Mouse (Mus musculus): ENCODE results near the gene Me1. TPM values are rescaled to one million over a fixed set of nuclear protein-coding genes. Genes with fewer than 3 reads are reported as not detected.

Gene Me1
- polyA plus RNA-seq (2015; fragmentation: Nextera tagmentation; extraction: Ambion mirVana), result 28.5 and 30.5 TPM in 2 replicates

- peak; percentile 83 for ATAC-seq (ENCODE audit: low FRiP score)
- peak within 1 kb of the TSS; percentile 71 for H3K4me2 ChIP-seq
- no peaks in the 10 kb centered on the region for H3K27me3 ChIP-seq
- peak within 1 kb of the TSS; percentile 82 for H3K4me3 ChIP-seq
- 1% methylated on average over 12 of the region's 46 CpGs for WGBS
- H3K27ac ChIP-seq, result peak within 1 kb of the TSS; percentile 78
- H3K4me1 ChIP-seq (replicated peaks), result peaks cover 11% of the 10 kb centered on the region; the same call in 1 of the 2 replicates
- H3K9me3 ChIP-seq, result no peaks in the 10 kb centered on the region
- peak within 1 kb of the TSS; percentile 88 for H3K9ac ChIP-seq
- no peaks in the 10 kb centered on the region for H3K36me3 ChIP-seq
Observed at GRCm38 (mm10) chr9:86695818-86696261, at the start of gene Me1. TSS of gene Me1 (minus strand) at chr9:86695953.

DNA sequence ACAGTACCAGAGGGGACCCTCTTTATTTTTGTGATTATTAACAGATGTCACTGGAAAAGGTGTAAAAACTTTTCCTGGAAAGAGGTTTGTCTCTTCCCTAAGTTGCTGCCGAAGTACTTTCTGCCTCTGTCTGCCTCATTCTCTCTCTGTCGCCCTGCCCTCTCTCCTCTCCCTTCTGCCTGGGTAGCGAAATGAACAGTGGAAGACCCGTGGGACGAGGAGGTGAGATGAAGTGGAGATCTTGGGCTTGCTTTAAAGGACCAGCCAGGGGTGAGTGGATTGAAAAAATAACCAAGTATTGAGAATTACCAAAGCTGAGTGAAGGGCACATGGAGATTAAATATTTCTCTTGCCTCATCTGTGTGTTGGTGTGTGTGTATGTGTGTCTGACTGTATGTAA lies 48.3 kb upstream of the Me1 start:
- H3K27me3 ChIP-seq, result peaks cover 7% of the 10 kb centered on the region; the same call in 1 of the 2 replicates
- peak overlapping the region; percentile 74 for H3K4me2 ChIP-seq
- no peak overlapping the region for H3K27ac ChIP-seq
- no peak for ATAC-seq (ENCODE audit: low FRiP score)
- H3K9ac ChIP-seq, result peak overlapping the region; percentile 70; the same call in 1 of the 2 replicates
- 33% methylated on average over 5 of the region's 5 CpGs for WGBS
- peaks cover 9% of the 10 kb centered on the region for H3K4me1 ChIP-seq (replicated peaks)
- H3K9me3 ChIP-seq, result no peaks in the 10 kb centered on the region
- H3K36me3 ChIP-seq, result no peaks in the 10 kb centered on the region
- H3K4me3 ChIP-seq, result peak overlapping the region; percentile 41

DNA sequence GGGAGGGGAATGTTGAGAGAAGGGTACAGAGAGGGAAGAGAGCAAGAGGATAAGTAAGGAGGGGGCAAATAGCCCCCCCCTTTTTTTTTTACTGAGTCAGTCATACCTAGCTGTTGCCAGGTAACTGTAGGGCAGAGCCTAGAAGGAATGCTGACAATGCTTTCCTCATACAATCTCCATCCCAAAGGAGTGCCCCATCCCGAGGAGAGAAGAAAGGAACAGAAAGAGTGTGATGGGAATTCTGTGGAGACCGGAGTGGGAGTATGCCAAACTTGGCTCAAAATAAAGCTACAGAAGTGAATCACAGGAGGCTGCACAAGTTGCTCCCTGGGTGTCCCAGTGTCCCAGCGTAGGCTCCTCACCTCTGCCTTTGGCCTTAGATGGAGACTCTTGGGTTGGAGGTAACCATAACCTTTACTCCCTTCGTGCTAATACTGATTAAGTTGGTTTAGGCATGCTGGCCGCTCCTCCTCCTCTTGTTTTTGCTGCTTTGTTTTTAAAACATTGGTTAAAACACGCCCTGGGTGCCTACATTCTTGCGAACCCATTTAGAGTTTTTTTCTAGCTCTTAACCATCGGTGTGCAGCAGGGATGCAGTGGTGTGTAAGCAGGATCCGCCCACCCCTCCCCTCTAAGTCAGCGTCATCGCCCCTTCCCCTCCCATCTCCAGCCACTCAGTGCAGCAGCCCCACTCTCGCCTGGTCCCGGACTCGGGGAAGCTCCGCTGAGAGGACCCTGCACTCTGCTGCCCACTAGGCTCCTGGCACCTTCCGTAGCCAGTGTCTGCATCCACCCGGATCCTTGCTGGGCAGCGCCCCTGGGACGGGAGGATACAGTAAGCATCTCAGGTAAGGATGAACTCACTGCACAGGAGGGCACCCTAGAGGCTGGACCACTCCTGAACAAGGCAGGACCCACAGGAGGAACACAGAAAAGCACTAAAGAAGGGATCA lies 47.5 kb upstream of the Me1 start, which contains the start of gene Prss35:
Gene Prss35 (plus strand): TSS at position 691 of the 953 bp plus-strand sequence.
- Histone ChIP-seq H3K27me3 (peaks cover 7% of the 10 kb centered on the region; the same call in 1 of the 2 replicates), H3K27ac (no peak within 1 kb of the TSS), H3K4me3 (peak within 1 kb of the TSS; percentile 41), H3K9me3 (no peaks in the 10 kb centered on the region), H3K4me1 (replicated peaks) (peaks cover 9% of the 10 kb centered on the region), H3K36me3 (no peaks in the 10 kb centered on the region), H3K9ac (peak within 1 kb of the TSS; percentile 70), H3K4me2 (peak within 1 kb of the TSS; percentile 74)
- ATAC-seq (ENCODE audit: low FRiP score), result peak; percentile 85
- WGBS, result 3% methylated on average over 19 of the region's 19 CpGs

DNA sequence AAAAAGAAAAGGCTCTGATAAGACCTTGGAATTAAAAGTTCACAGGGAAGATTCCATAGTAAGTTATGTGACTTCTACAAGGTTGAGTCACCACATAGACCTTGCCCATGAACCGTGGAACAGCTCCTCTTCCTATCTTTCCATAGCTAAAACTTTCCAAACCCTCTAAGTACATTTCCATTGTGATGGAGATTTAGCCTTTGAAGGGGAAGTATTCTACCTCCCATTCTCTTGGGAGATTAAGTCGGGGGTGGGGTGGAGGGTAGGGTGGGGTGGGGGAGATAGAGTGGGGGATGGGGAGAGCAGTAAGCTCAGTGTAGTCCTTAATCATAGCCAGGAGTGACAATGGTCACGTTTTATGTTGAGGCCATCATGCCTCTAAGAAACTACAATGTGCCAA lies 44.2 kb upstream of the Me1 start:
- H3K4me3 ChIP-seq, result no peak overlapping the region
- peaks cover 5% of the 10 kb centered on the region; the same call in 1 of the 2 replicates for H3K27me3 ChIP-seq
- 29% methylated on average over 3 of the region's 3 CpGs for WGBS
- peaks cover 9% of the 10 kb centered on the region for H3K4me1 ChIP-seq (replicated peaks)
- H3K27ac ChIP-seq, result no peak overlapping the region
- H3K9me3 ChIP-seq, result no peaks in the 10 kb centered on the region
- no peak overlapping the region for H3K9ac ChIP-seq
- H3K36me3 ChIP-seq, result no peaks in the 10 kb centered on the region
- no peak overlapping the region for H3K4me2 ChIP-seq
- no peak for ATAC-seq (ENCODE audit: low FRiP score)

GRCm38 (mm10) chr9:86738801-86739200 lies 43.0 kb upstream of the Me1 start:
- no peaks in the 10 kb centered on the region for H3K27me3 ChIP-seq
- peaks cover 9% of the 10 kb centered on the region for H3K4me1 ChIP-seq (replicated peaks)
- H3K4me2 ChIP-seq, result no peak overlapping the region
- H3K9ac ChIP-seq, result no peak overlapping the region
- no peaks in the 10 kb centered on the region for H3K36me3 ChIP-seq
- no peaks in the 10 kb centered on the region for H3K9me3 ChIP-seq
- ATAC-seq (ENCODE audit: low FRiP score), result no peak
- no peak overlapping the region for H3K27ac ChIP-seq
- no peak overlapping the region for H3K4me3 ChIP-seq
- WGBS, result 93% methylated on average over 8 of the region's 8 CpGs

DNA sequence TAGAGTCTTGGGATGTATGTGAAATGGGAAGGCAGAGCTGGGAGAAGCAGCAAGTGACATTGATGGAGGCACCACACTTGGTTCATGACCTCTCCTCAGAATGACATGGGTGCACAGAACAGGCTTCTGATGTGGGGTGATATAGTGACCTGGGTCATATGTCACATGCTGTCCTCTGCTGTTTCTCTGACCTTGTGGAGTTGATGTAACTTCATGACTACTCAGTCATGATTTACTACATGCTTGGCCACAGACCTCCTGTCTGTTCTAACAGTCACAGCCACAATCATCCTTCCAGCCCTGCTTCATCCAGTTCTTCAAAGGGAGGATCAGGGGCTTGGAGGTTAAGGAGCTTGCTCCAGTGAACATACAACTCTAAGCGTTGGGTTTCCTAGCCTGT lies 42.3 kb upstream of the Me1 start:
- no peak for ATAC-seq (ENCODE audit: low FRiP score)
- Histone ChIP-seq H3K4me1 (replicated peaks) (peaks cover 3% of the 10 kb centered on the region), H3K9ac (no peak overlapping the region), H3K36me3 (no peaks in the 10 kb centered on the region), H3K4me2 (no peak overlapping the region), H3K4me3 (no peak overlapping the region), H3K27ac (no peak overlapping the region), H3K9me3 (no peaks in the 10 kb centered on the region), H3K27me3 (no peaks in the 10 kb centered on the region)
- 89% methylated on average over 1 of the region's 1 CpGs for WGBS

- ATAC-seq (ENCODE audit: low FRiP score), result no peak
- no peaks in the 10 kb centered on the region for H3K9me3 ChIP-seq
- H3K9ac ChIP-seq, result no peak overlapping the region
- H3K4me2 ChIP-seq, result no peak overlapping the region
- WGBS, result 95% methylated on average over 4 of the region's 4 CpGs
- H3K27me3 ChIP-seq, result no peaks in the 10 kb centered on the region
- H3K4me1 ChIP-seq (replicated peaks), result no peaks in the 10 kb centered on the region
- H3K4me3 ChIP-seq, result no peak overlapping the region
- H3K27ac ChIP-seq, result no peak overlapping the region
- H3K36me3 ChIP-seq, result no peaks in the 10 kb centered on the region
Observed at GRCm38 (mm10) chr9:86736991-86737390, 41.2 kb upstream of the Me1 start.

DNA sequence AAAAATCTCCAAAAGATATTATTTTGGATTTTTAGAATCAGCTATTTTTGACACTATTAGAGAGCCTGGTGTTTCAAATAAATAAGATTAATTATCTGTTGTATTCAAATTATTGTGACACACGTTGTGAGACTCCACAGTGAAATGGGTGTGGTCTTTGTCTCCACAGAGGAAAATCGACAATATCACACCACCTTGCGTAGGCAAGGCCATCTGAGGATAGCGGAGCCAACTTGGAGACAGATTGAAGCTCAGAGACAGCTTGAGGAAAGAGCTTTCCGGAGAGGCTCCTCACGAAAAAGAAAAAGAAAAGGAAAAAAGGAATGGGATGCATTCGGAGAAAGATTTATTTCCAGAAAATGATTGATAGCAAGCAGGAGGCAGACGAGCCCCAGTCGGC lies 39.0 kb upstream of the Me1 start:
- no peak for ATAC-seq (ENCODE audit: low FRiP score)
- H3K9ac ChIP-seq, result no peak overlapping the region
- WGBS, result 76% methylated on average over 9 of the region's 9 CpGs
- H3K36me3 ChIP-seq, result no peaks in the 10 kb centered on the region
- no peak overlapping the region for H3K27ac ChIP-seq
- no peaks in the 10 kb centered on the region for H3K9me3 ChIP-seq
- H3K27me3 ChIP-seq, result no peaks in the 10 kb centered on the region
- no peaks in the 10 kb centered on the region for H3K4me1 ChIP-seq (replicated peaks)
- no peak overlapping the region for H3K4me2 ChIP-seq
- no peak overlapping the region for H3K4me3 ChIP-seq

DNA sequence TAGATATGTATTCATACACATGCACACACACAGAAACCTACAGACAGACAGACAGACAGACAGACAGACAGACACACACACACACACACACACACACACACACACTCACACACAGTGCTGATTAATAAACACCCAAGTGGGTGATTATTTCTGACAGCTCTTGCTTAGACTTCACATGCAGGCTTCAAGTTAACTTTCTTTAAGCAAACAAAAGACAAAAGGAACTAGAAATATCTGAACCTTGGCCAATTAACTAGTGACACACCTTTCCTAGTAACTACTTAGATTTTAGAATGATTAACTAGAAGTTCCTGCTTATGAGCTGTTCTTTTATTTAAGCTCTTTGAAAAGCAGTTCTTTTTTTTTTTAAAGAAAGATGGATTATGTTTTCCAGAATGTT lies 38.6 kb upstream of the Me1 start:
- no peak overlapping the region for H3K9ac ChIP-seq
- H3K4me2 ChIP-seq, result no peak overlapping the region
- no peak overlapping the region for H3K27ac ChIP-seq
- H3K9me3 ChIP-seq, result no peaks in the 10 kb centered on the region
- no peaks in the 10 kb centered on the region for H3K36me3 ChIP-seq
- H3K27me3 ChIP-seq, result no peaks in the 10 kb centered on the region
- H3K4me1 ChIP-seq (replicated peaks), result no peaks in the 10 kb centered on the region
- ATAC-seq (ENCODE audit: low FRiP score), result no peak
- no peak overlapping the region for H3K4me3 ChIP-seq

DNA sequence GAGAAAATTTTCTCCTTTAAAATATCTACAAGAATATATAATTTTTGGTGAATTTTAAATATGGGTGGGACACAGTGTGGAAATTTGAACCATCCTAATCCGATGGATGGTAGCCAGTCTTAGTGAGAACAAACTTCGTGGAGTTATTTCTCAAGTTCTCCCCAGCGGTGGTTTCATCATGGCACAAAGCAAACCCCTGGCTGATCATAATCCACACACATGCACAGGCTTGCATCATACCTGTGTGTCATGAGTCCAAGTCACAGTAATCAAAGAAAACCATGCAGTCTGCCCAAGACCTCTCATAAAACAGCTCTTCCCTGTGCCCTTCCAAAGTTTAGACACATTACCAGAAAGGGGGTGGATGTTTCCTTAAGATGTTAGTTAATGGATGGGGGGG lies 34.1 kb upstream of the Me1 start:
- no peak overlapping the region for H3K27ac ChIP-seq
- no peaks in the 10 kb centered on the region for H3K9me3 ChIP-seq
- 93% methylated on average over 3 of the region's 3 CpGs for WGBS
- H3K27me3 ChIP-seq, result no peaks in the 10 kb centered on the region
- H3K4me1 ChIP-seq (replicated peaks), result peaks cover 9% of the 10 kb centered on the region
- no peak overlapping the region for H3K4me3 ChIP-seq
- H3K4me2 ChIP-seq, result no peak overlapping the region
- no peak for ATAC-seq (ENCODE audit: low FRiP score)
- no peak overlapping the region for H3K9ac ChIP-seq
- no peaks in the 10 kb centered on the region for H3K36me3 ChIP-seq

GRCm38 (mm10) chr9:86729084-86729483 lies 33.3 kb upstream of the Me1 start:
- peaks cover 9% of the 10 kb centered on the region for H3K4me1 ChIP-seq (replicated peaks)
- H3K4me3 ChIP-seq, result no peak overlapping the region
- 87% methylated on average over 1 of the region's 1 CpGs for WGBS
- H3K4me2 ChIP-seq, result no peak overlapping the region
- no peak overlapping the region for H3K9ac ChIP-seq
- H3K9me3 ChIP-seq, result no peaks in the 10 kb centered on the region
- H3K27ac ChIP-seq, result no peak overlapping the region
- ATAC-seq (ENCODE audit: low FRiP score), result no peak
- H3K36me3 ChIP-seq, result no peaks in the 10 kb centered on the region
- no peaks in the 10 kb centered on the region for H3K27me3 ChIP-seq

- no peak for ATAC-seq (ENCODE audit: low FRiP score)
- 93% methylated on average over 10 of the region's 10 CpGs for WGBS
- H3K27me3 ChIP-seq, result no peaks in the 10 kb centered on the region
- H3K9me3 ChIP-seq, result no peaks in the 10 kb centered on the region
- H3K4me2 ChIP-seq, result no peak overlapping the region
- no peak overlapping the region for H3K27ac ChIP-seq
- H3K4me1 ChIP-seq (replicated peaks), result peaks cover 9% of the 10 kb centered on the region
- no peaks in the 10 kb centered on the region for H3K36me3 ChIP-seq
- H3K4me3 ChIP-seq, result no peak overlapping the region
- H3K9ac ChIP-seq, result no peak overlapping the region
Observed at GRCm38 (mm10) chr9:86728214-86728814, 32.6 kb upstream of the Me1 start.
